Mouse (Mus musculus): ENCODE data around the gene Tsga10.
"Not testable (repeated sequence)": the region's sequence is repeated elsewhere in the genome, so short reads cannot be mapped to it uniquely, and the experiment has no call there.

The Tsga10 gene

DNA sequence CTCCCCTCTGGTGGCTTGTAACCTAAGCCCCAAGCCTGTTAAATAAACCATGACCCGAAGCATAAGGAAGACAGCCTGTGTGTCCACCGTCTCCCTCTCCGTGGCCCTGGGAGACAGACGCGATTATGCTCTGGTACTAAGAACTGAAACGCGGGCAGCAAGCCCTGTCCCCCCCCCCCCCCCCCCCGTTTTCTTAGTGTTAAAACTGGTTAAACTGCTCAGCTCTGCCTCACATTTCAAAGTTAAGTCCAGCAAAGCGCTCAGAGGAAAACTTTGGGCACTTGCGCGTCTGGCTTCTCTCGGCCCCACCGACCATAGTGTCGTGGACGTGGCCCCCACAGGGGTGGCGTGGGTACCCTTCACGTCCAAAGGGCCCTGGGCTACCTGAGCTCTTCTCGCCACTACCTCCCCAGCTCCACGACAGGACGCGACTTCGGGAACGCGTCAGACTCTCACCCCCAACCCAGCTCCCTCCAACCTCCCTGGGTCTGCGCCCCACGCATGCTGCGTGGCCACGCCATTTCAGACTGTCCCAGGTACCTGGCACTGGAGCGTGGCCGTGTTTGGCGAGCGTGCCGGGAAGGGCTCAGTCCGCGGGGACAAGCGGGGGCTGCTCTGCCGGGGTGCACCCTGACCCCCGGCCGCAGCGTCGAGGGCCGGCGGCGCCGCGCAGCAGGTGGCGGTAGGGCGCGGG lies 147.1 kb downstream of the Tsga10 start:
- peak; percentile 83 for DNase-seq

- DNase-seq, result peak; percentile 59
Observed at GRCm38 (mm10) chr1:37718516-37718915, 147.7 kb downstream of the Tsga10 start.

GRCm38 (mm10) chr1:37717415-37718195 lies 148.6 kb downstream of the Tsga10 start:
- peak; percentile 71 for DNase-seq

DNA sequence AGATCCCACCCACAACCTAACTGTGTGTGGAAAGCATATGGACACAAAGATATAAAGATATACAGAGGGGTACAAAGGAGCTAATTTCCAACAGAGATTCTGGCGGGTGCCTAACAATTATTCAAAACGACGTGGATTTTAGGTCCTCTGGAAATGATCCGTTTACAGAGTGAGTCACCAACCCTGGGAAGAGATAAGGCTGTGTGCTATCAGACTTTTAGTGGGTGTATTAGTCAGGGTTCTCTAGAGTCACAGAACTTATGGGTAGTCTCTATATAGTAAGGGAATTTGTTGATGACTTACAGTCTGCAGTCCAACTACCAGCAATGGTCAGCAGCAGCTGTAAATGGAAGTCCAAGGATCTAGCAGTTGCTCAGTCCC lies 153.9 kb downstream of the Tsga10 start:
- not testable (repeated sequence) for DNase-seq

GRCm38 (mm10) chr1:37711596-37712356 lies 154.5 kb downstream of the Tsga10 start:
- no peak for DNase-seq

GRCm38 (mm10) chr1:37711082-37711481 lies 155.1 kb downstream of the Tsga10 start:
- no peak for DNase-seq

GRCm38 (mm10) chr1:37709736-37710135 lies 156.5 kb downstream of the Tsga10 start:
- DNase-seq, result no peak

DNA sequence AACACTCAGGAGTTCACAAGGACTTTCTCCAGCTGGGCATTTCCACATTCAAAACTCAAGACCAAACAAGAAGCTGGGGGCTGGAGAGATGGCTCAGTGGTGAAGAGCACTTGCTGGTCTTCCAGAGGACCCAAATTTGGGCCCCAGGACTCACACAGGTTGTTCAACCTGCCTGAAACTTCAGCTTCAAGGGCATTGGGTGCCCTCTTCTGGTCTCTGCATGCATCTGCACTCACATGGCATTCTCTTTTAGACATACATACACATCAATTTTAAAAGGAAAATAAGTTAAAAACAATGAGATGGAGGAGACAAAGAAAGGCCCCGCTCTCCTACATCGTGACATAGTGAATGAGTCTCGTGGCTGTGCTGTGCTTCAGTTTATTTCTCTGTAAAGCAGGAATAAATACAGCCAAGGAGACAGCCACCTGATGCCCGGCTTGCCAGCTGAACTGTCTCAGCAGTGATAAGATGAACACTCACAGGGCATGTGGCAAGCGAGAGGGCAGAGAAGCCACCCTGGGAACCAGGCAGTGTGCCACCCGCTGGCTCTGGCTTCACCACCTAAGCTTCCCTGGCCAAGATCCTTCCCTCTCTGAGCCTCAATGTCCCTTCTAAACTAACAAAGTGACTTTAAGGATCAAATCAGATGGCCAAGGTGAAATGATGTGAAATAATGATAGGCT lies 157.8 kb downstream of the Tsga10 start:
- DNase-seq, result peak; percentile 96

Data from heart, adult 11 months (tissue).